Mouse (Mus musculus) midbrain, embryonic 13.5 days (tissue): ENCODE results near the gene Zdhhc14. TPM values are rescaled to one million over a fixed set of nuclear protein-coding genes. Genes with fewer than 3 reads are reported as not detected.

Experiments used
- ATAC-seq: fragments of 200-750 bp; cut with Nextera tagmentation; 2 replicates; pipeline ENCODE4 v1.8.0; 2017; ENCODE audit warnings: mild to moderate bottlenecking, moderate TSS enrichment, moderate library complexity
- H3K27ac ChIP-seq: fragments of 300-500 bp; sonication (generic); 2 replicates; pipeline ENCODE4 v1.5.1; 2015; ENCODE audit warnings: inconsistent platforms, mild to moderate bottlenecking, moderate library complexity
- H3K27me3 ChIP-seq: fragments of 300-500 bp; sonication (generic); 2 replicates; pipeline ENCODE4 v1.6.1; 2015; ENCODE audit warnings: mild to moderate bottlenecking, inconsistent platforms
- H3K36me3 ChIP-seq: fragments of 300-500 bp; sonication (generic); 2 replicates; pipeline ENCODE4 v1.6.1; 2015; ENCODE audit warnings: mild to moderate bottlenecking, inconsistent platforms
- H3K4me1 ChIP-seq: fragments of 300-500 bp; sonication (generic); replicated peaks from 2 replicates; pipeline ENCODE4 v1.6.1; 2015; ENCODE audit warnings: inconsistent platforms
- H3K4me2 ChIP-seq: fragments of 300-500 bp; sonication (generic); replicated peaks from 2 replicates; pipeline ENCODE4 v1.6.1; 2015; ENCODE audit warnings: moderate library complexity, mild to moderate bottlenecking, inconsistent platforms
- H3K4me3 ChIP-seq: fragments of 300-500 bp; sonication (generic); replicated peaks from 2 replicates; pipeline ENCODE4 v1.5.1; 2015; ENCODE audit warnings: mild to moderate bottlenecking, inconsistent platforms
- H3K9ac ChIP-seq: fragments of 300-500 bp; sonication (generic); replicated peaks from 2 replicates; pipeline ENCODE4 v1.6.1; 2015; ENCODE audit warnings: mild to moderate bottlenecking, inconsistent platforms
- H3K9me3 ChIP-seq: fragments of 300-500 bp; sonication (generic); 2 replicates; pipeline ENCODE4 v1.6.1; 2016; ENCODE audit warnings: mild to moderate bottlenecking, inconsistent platforms
- WGBS: fragments of 180-500 bp; shearing (Covaris S2); methylation state at CpG from one replicate; pipeline ENCODE4 v1.1.7; 2015; 5-methylcytosine and 5-hydroxymethylcytosine counted together
- polyA plus RNA-seq: library from polyadenylated mRNA; unstranded; fragments of >200 nt; fragmentation: Nextera tagmentation; extraction: Ambion mirVana; gene quantifications from 2 replicates; pipeline ENCODE4 v1.2.1, GENCODE M21; 2015

Zdhhc14 gene
- polyA plus RNA-seq, 1 experiment from 2014 or later: 5.8 TPM

GRCm38 (mm10) chr17:5793593-5793992, 301.2 kb downstream of the Zdhhc14 start:
- no peaks in the 10 kb centered on the region for H3K27me3 ChIP-seq
- WGBS: 70% methylated on average over 4 of the region's 4 CpGs
- H3K4me3 ChIP-seq: no peak overlapping the region
- H3K27ac ChIP-seq: no peak overlapping the region
- no peaks in the 10 kb centered on the region for H3K9me3 ChIP-seq
- no peak overlapping the region for H3K4me2 ChIP-seq
- no peak for ATAC-seq
- H3K4me1 ChIP-seq: no peaks in the 10 kb centered on the region
- no peaks in the 10 kb centered on the region for H3K36me3 ChIP-seq
- no peak overlapping the region for H3K9ac ChIP-seq

GRCm38 (mm10) chr17:5794276-5794675, 301.9 kb downstream of the Zdhhc14 start:
- H3K4me2 ChIP-seq: no peak overlapping the region
- no peaks in the 10 kb centered on the region for H3K9me3 ChIP-seq
- H3K4me3 ChIP-seq: no peak overlapping the region
- H3K27me3 ChIP-seq: no peaks in the 10 kb centered on the region
- ATAC-seq: no peak
- H3K27ac ChIP-seq: no peak overlapping the region
- no peak overlapping the region for H3K9ac ChIP-seq
- WGBS: 86% methylated on average over 5 of the region's 5 CpGs
- no peaks in the 10 kb centered on the region for H3K36me3 ChIP-seq
- no peaks in the 10 kb centered on the region for H3K4me1 ChIP-seq

GRCm38 (mm10) chr17:5795369-5795768, 303.0 kb downstream of the Zdhhc14 start:
- peak; percentile 17; the same call in 1 of the 2 replicates for ATAC-seq
- Histone ChIP-seq H3K4me3 (no peak overlapping the region), H3K27ac (no peak overlapping the region), H3K4me2 (no peak overlapping the region), H3K9ac (no peak overlapping the region), H3K36me3 (no peaks in the 10 kb centered on the region), H3K27me3 (no peaks in the 10 kb centered on the region), H3K9me3 (no peaks in the 10 kb centered on the region), H3K4me1 (no peaks in the 10 kb centered on the region)
- WGBS: 78% methylated on average over 5 of the region's 5 CpGs

- WGBS: 2% methylated on average over 5 of the region's 5 CpGs
- H3K9ac ChIP-seq: no peak overlapping the region
- no peak overlapping the region for H3K27ac ChIP-seq
- H3K9me3 ChIP-seq: no peaks in the 10 kb centered on the region
- no peak overlapping the region for H3K4me3 ChIP-seq
- no peaks in the 10 kb centered on the region for H3K4me1 ChIP-seq
- no peak overlapping the region for H3K4me2 ChIP-seq
- no peaks in the 10 kb centered on the region for H3K36me3 ChIP-seq
- ATAC-seq: peak; percentile 56; the same call in 1 of the 2 replicates
- H3K27me3 ChIP-seq: no peaks in the 10 kb centered on the region
Measured at GRCm38 (mm10) chr17:5795878-5796277, 303.5 kb downstream of the Zdhhc14 start.

- H3K4me2 ChIP-seq: no peak overlapping the region
- H3K36me3 ChIP-seq: no peaks in the 10 kb centered on the region
- no peaks in the 10 kb centered on the region for H3K4me1 ChIP-seq
- no peak overlapping the region for H3K4me3 ChIP-seq
- H3K27me3 ChIP-seq: no peaks in the 10 kb centered on the region
- ATAC-seq: no peak
- no peaks in the 10 kb centered on the region for H3K9me3 ChIP-seq
- WGBS: 77% methylated on average over 5 of the region's 5 CpGs
- H3K27ac ChIP-seq: no peak overlapping the region
- no peak overlapping the region for H3K9ac ChIP-seq
Measured at GRCm38 (mm10) chr17:5797124-5797760, 304.9 kb downstream of the Zdhhc14 start.

- Histone ChIP-seq H3K4me1 (no peaks in the 10 kb centered on the region), H3K36me3 (no peaks in the 10 kb centered on the region), H3K9ac (no peak overlapping the region), H3K4me2 (no peak overlapping the region), H3K27ac (no peak overlapping the region), H3K27me3 (no peaks in the 10 kb centered on the region), H3K9me3 (no peaks in the 10 kb centered on the region), H3K4me3 (no peak overlapping the region)
- WGBS: 78% methylated on average over 13 of the region's 13 CpGs
- ATAC-seq: no peak
Measured at GRCm38 (mm10) chr17:5798221-5798801, 306.0 kb downstream of the Zdhhc14 start.

- no peak overlapping the region for H3K27ac ChIP-seq
- no peak overlapping the region for H3K4me3 ChIP-seq
- H3K4me2 ChIP-seq: no peak overlapping the region
- no peaks in the 10 kb centered on the region for H3K4me1 ChIP-seq
- H3K9ac ChIP-seq: no peak overlapping the region
- no peak for ATAC-seq
- WGBS: 81% methylated on average over 5 of the region's 5 CpGs
- H3K36me3 ChIP-seq: no peaks in the 10 kb centered on the region
- no peaks in the 10 kb centered on the region for H3K27me3 ChIP-seq
- no peaks in the 10 kb centered on the region for H3K9me3 ChIP-seq
Measured at GRCm38 (mm10) chr17:5798900-5799299, 306.5 kb downstream of the Zdhhc14 start.

- Histone ChIP-seq H3K9ac (no peak overlapping the region), H3K9me3 (no peaks in the 10 kb centered on the region), H3K4me3 (no peak overlapping the region), H3K4me1 (no peaks in the 10 kb centered on the region), H3K27ac (no peak overlapping the region), H3K36me3 (no peaks in the 10 kb centered on the region), H3K27me3 (no peaks in the 10 kb centered on the region), H3K4me2 (no peak overlapping the region)
- ATAC-seq: no peak
- WGBS: 90% methylated on average over 17 of the region's 17 CpGs
Measured at GRCm38 (mm10) chr17:5799396-5800021, 307.2 kb downstream of the Zdhhc14 start.

GRCm38 (mm10) chr17:5800254-5800653, 307.9 kb downstream of the Zdhhc14 start:
- no peaks in the 10 kb centered on the region for H3K36me3 ChIP-seq

GRCm38 (mm10) chr17:5800824-5801560, 308.6 kb downstream of the Zdhhc14 start:
- WGBS: 80% methylated on average over 7 of the region's 7 CpGs
- Histone ChIP-seq H3K27ac (no peak overlapping the region), H3K36me3 (no peaks in the 10 kb centered on the region), H3K4me3 (no peak overlapping the region), H3K27me3 (no peaks in the 10 kb centered on the region), H3K4me1 (no peaks in the 10 kb centered on the region), H3K4me2 (no peak overlapping the region), H3K9me3 (no peaks in the 10 kb centered on the region), H3K9ac (no peak overlapping the region)
- ATAC-seq: no peak

More at GRCm38 (mm10) chr17:5800254-5800653, 307.9 kb downstream of the Zdhhc14 start:
- Histone ChIP-seq H3K4me3 (no peak overlapping the region), H3K9ac (no peak overlapping the region), H3K9me3 (no peaks in the 10 kb centered on the region), H3K27ac (no peak overlapping the region), H3K4me1 (no peaks in the 10 kb centered on the region), H3K27me3 (no peaks in the 10 kb centered on the region), H3K4me2 (no peak overlapping the region)
- WGBS: 91% methylated on average over 2 of the region's 2 CpGs
- no peak for ATAC-seq

- Histone ChIP-seq H3K36me3 (no peaks in the 10 kb centered on the region), H3K27ac (no peak overlapping the region), H3K4me1 (no peaks in the 10 kb centered on the region), H3K4me3 (no peak overlapping the region), H3K9ac (no peak overlapping the region), H3K9me3 (no peaks in the 10 kb centered on the region), H3K4me2 (no peak overlapping the region), H3K27me3 (no peaks in the 10 kb centered on the region)
- 83% methylated on average over 17 of the region's 17 CpGs for WGBS
- ATAC-seq: no peak
Measured at GRCm38 (mm10) chr17:5801761-5802655, 309.7 kb downstream of the Zdhhc14 start.
